Mouse (Mus musculus): ENCODE data around the gene Rbm15b.

DNA sequence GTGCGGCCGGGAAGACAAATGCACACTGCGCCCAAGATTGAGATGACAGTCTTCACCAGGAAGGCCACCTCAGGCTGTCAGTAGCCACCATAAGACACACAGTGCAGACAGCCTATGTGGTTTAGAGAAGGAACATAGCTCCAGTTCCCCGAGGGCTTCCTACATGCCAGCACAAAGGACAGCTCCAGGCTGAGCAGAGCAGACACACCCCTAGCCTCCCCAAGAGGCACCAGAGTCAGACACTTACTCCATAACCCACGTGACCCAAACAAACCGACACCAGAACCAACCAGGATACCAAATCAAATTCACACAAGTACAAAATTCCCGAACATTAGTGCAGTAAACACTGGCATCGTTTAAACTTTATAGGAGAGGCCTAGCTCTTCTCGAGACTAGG lies 2.1 kb upstream of the Rbm15b start:
- TF ChIP-seq POLR2A (IDR thresholded peaks at IDR 0.05; ENCODE audit: insufficient read depth, low read depth, low read length) (no peak), EP300 (IDR thresholded peaks at IDR 0.05; ENCODE audit: insufficient read depth, low read depth, low read length) (no peak)

Measured in heart, adult 2 months (tissue).